Comparison of ENCODE assay signal across 21 mouse cellular contexts in the genomic region with DNA sequence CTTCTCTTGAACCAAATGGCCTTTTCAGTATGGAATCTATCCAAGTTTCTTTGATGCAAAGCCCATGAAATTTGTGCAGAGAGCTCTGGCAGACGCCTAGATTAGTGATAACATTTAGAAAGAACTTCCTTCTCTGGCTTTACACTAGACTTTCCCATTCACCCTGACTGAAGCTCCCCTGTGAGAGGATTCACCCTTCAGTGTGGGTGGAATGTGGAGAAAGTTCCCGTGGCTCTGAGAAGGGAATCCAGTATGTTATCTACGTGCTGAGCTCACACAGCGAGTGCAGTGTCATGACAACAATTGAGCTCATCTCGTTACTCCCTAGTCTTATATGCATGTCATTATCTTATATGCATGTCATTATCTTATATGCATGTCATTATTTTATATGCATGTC.
A peak's percentile ranks its signal among the peaks of the same experiment; 100 is the strongest.
DNase-seq lines count a peak whose midpoint lies in the region; ATAC-seq and TF ChIP-seq lines count a peak whose summit lies in the region.
"Had no signal": no experiment of that assay in that cellular context is flagged by ENCODE, and none has a peak within 500 bp of the region (broad histone marks: within the 10 kb centered on the region; RNA-seq: fewer than 3 reads in every experiment).

No protein-coding gene starts in this region.

- ATAC-seq in frontal cortex, adult (ENCODE audit: low TSS enrichment), result peak; percentile 91
- ATAC-seq in lung, postnatal 0 days, result no peak
- ATAC-seq: forebrain, embryonic 13.5 days; hindbrain, embryonic 16.5 days; inflammation-experienced regulatory T-cells, adult 6 months; intestine, postnatal 0 days had no signal

- no peak overlapping the region for H3K27ac ChIP-seq in lung, postnatal 0 days (ENCODE audit: low read length)
- H3K27ac ChIP-seq: embryonic facial prominence, embryonic 12.5 days; forebrain, embryonic 13.5 days; heart, adult 2 months; hindbrain, embryonic 12.5 days had no signal

- no peak overlapping the region for H3K9ac ChIP-seq in lung, postnatal 0 days (replicated peaks; ENCODE audit: low read depth)
- H3K9ac ChIP-seq: embryonic facial prominence, embryonic 12.5 days; forebrain, embryonic 13.5 days; hindbrain, embryonic 12.5 days had no signal

- no peak for TF ChIP-seq CTCF in lung, postnatal 0 days (IDR thresholded peaks at IDR 0.05)

- 50% methylated on average over 5 of the region's 5 CpGs for WGBS in lung, postnatal 0 days

- TF ChIP-seq EP300 in lung, postnatal 0 days (IDR thresholded peaks at IDR 0.05), result no peak

- no peaks in the 10 kb centered on the region for H3K27me3 ChIP-seq in lung, postnatal 0 days (replicated peaks; ENCODE audit: insufficient read depth, low read length)
- H3K27me3 ChIP-seq: embryonic facial prominence, embryonic 12.5 days; forebrain, embryonic 13.5 days; hindbrain, embryonic 12.5 days had no signal

- H3K4me1 ChIP-seq in lung, postnatal 0 days (ENCODE audit: insufficient read depth, low read depth, low read length), result no peaks in the 10 kb centered on the region
- H3K4me1 ChIP-seq: embryonic facial prominence, embryonic 12.5 days; forebrain, embryonic 13.5 days; hindbrain, embryonic 12.5 days had no signal

- no peak overlapping the region for H3K4me2 ChIP-seq in lung, postnatal 0 days (replicated peaks; ENCODE audit: low read depth, low read length)
- H3K4me2 ChIP-seq: embryonic facial prominence, embryonic 12.5 days; forebrain, embryonic 13.5 days; hindbrain, embryonic 12.5 days had no signal

- no peak overlapping the region for H3K4me3 ChIP-seq in lung, postnatal 0 days (ENCODE audit: low read depth, low read length)
- H3K4me3 ChIP-seq: embryonic facial prominence, embryonic 12.5 days; forebrain, embryonic 13.5 days; heart, adult 2 months; hindbrain, embryonic 12.5 days had no signal

- no peaks in the 10 kb centered on the region for H3K36me3 ChIP-seq in lung, postnatal 0 days (ENCODE audit: insufficient read depth, low read length)
- H3K36me3 ChIP-seq: embryonic facial prominence, embryonic 12.5 days; hindbrain, embryonic 12.5 days had no signal

- no peaks in the 10 kb centered on the region for H3K9me3 ChIP-seq in lung, postnatal 0 days (ENCODE audit: low read length)
- H3K9me3 ChIP-seq: embryonic facial prominence, embryonic 12.5 days; forebrain, embryonic 13.5 days; hindbrain, embryonic 12.5 days had no signal

- DNase-seq in frontal cortex, postnatal 14 days (ENCODE audit: low spot score in 2 of 2), result no peak
- DNase-seq in lung, postnatal 0 days (ENCODE audit: low spot score), result peak; percentile 11
- no peak for DNase-seq in lung, postnatal 25 days (ENCODE audit: low spot score)
- peak; percentile 58 for DNase-seq in brain, adult 2 months (ENCODE audit: low read depth, low spot score)
- DNase-seq in retina, postnatal 1 day, result no peak
- DNase-seq: adrenal gland, postnatal 10 days; cerebellum, adult 11-12 months; cerebellum, adult 9-11 months; cerebellum, postnatal 36 days; embryo, embryonic 11 days; gastrocnemius, postnatal 10 days; heart, adult 2 months; heart, postnatal 10 days; heart, postnatal 4 days had no signal

Comparison
In these comparisons a context has a peak if more than half of its experiments do, and no peak if none do; other contexts are left out.
1. DNase-seq: peak in lung, postnatal 0 days (single experiment) and brain, adult 2 months (single experiment); none in frontal cortex, postnatal 14 days (0 of 2), lung, postnatal 25 days (single experiment) and retina, postnatal 1 day (single experiment).